Mouse (Mus musculus) embryo, embryonic 10 days (tissue): ENCODE results near the gene Frat1.
A peak's percentile ranks its signal among the peaks of the same experiment; 100 is the strongest.

Experiments
- DNase-seq: peaks from one replicate; pipeline ENCODE4 v3.0.0-alpha.2; 2015; ENCODE audit warnings: low spot score

Frat1 gene

GRCm38 (mm10) chr19:41829381-41830105 lies at the start of gene Frat1:
Frat1 (plus strand) TSS chr19:41829970.
- DNase-seq, result peak; percentile 94

GRCm38 (mm10) chr19:41786896-41787295 lies 42.9 kb upstream of the Frat1 start:
- no peak for DNase-seq

- DNase-seq, result no peak
Measured at GRCm38 (mm10) chr19:41789110-41789961, 40.4 kb upstream of the Frat1 start.

GRCm38 (mm10) chr19:41791384-41791783 lies 38.4 kb upstream of the Frat1 start:
- DNase-seq, result no peak

- no peak for DNase-seq
Measured at GRCm38 (mm10) chr19:41792934-41793486, 36.8 kb upstream of the Frat1 start.

- no peak for DNase-seq
Measured at GRCm38 (mm10) chr19:41794017-41794416, 35.8 kb upstream of the Frat1 start.

GRCm38 (mm10) chr19:41794901-41795300 lies 34.9 kb upstream of the Frat1 start:
- DNase-seq, result no peak

GRCm38 (mm10) chr19:41796148-41796760 lies 33.5 kb upstream of the Frat1 start:
- no peak for DNase-seq

GRCm38 (mm10) chr19:41796789-41797327 lies 32.9 kb upstream of the Frat1 start:
- no peak for DNase-seq

- no peak for DNase-seq
Measured at GRCm38 (mm10) chr19:41797536-41797935, 32.2 kb upstream of the Frat1 start.

GRCm38 (mm10) chr19:41800451-41800850 lies 29.3 kb upstream of the Frat1 start:
- DNase-seq, result no peak

- peak; percentile 35 for DNase-seq
Measured at GRCm38 (mm10) chr19:41800986-41801741, 28.6 kb upstream of the Frat1 start.

GRCm38 (mm10) chr19:41801742-41802369 lies 27.9 kb upstream of the Frat1 start, which contains the start of gene Arhgap19:
Arhgap19 (minus strand) TSS chr19:41802047.
- peak; percentile 98 for DNase-seq

- DNase-seq, result peak; percentile 33
Measured at GRCm38 (mm10) chr19:41803322-41803721, 26.4 kb upstream of the Frat1 start.

- DNase-seq, result no peak
Measured at GRCm38 (mm10) chr19:41805831-41806230, 23.9 kb upstream of the Frat1 start.

- no peak for DNase-seq
Measured at GRCm38 (mm10) chr19:41807497-41807896, 22.3 kb upstream of the Frat1 start.

GRCm38 (mm10) chr19:41808104-41808634 lies 21.6 kb upstream of the Frat1 start:
- DNase-seq, result no peak

- DNase-seq, result no peak
Measured at GRCm38 (mm10) chr19:41810074-41810473, 19.7 kb upstream of the Frat1 start.

- DNase-seq, result no peak
Measured at GRCm38 (mm10) chr19:41812525-41812924, 17.2 kb upstream of the Frat1 start.

GRCm38 (mm10) chr19:41813374-41813773 lies 16.4 kb upstream of the Frat1 start:
- DNase-seq, result no peak

- DNase-seq, result no peak
Measured at GRCm38 (mm10) chr19:41816410-41816809, 13.4 kb upstream of the Frat1 start.
